Mouse (Mus musculus) kidney, adult 10 weeks (tissue): ENCODE measurements around the gene Gm17019. TPM values are rescaled to one million over a fixed set of nuclear protein-coding genes. Genes with fewer than 3 reads are reported as not detected.

Source experiments
- polyA plus RNA-seq: library from polyadenylated mRNA; stranded (reverse); fragments of 350-450 nt; fragmentation: Illumina TruSeq; extraction: RNeasy Lipid Tissue Mini Kit (QIAGEN cat#74804); gene quantifications from one replicate; pipeline ENCODE4 v1.2.3, GENCODE M21; 2014; ENCODE audit warnings: low read depth, low replicate concordance

The Gm17019 gene
- not detected for polyA plus RNA-seq

DNA sequence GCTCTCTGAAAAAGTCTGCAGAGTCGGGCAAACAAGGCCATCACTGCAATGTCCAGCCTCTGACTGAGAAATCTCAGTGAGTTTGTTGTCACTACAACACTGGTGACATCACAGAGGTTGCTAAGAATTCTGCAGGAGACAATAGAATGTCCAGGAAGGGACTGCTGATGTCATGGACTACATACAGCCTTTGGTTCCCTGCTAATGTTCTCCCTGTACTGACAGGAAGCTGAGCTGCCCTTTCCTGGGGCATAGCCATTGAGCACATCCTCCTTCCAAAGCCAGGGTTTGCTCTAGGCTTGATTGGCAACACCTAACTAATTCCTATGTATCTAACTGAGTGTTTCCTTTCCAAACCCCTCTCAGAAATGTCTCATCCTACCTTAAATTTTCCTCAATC, at the start of gene Gm17019:
Gm17019 (minus strand) TSS at position 101 of the 400 bp plus-strand sequence.

Other genes starting within 250 kb of the Gm17019 start
- gene Gm9758, start 118.1 kb downstream of the Gm17019 start, polyA plus RNA-seq = not detected
- gene Speer4e, start 94.6 kb downstream of the Gm17019 start, polyA plus RNA-seq = not detected
- 0.89 TPM for gene Gm10354, start 54.1 kb downstream of the Gm17019 start, polyA plus RNA-seq